Mouse (Mus musculus) midbrain, embryonic 12.5 days (tissue): ENCODE data around the gene Btnl6. TPM values are rescaled to one million over a fixed set of nuclear protein-coding genes. Genes with fewer than 3 reads are reported as not detected.
"Not testable (repeated sequence)": the region's sequence is repeated elsewhere in the genome, so short reads cannot be mapped to it uniquely, and the experiment has no call there.

Experiments used
- ATAC-seq: fragments of 200-750 bp; cut with Nextera tagmentation; 2 replicates; pipeline ENCODE4 v1.8.0; 2017; ENCODE audit warnings: low read depth, moderate TSS enrichment, moderate library complexity; ENCODE audit not compliant: low FRiP score
- H3K27ac ChIP-seq: fragments of 300-500 bp; sonication (generic); replicated peaks from 2 replicates; pipeline ENCODE4 v1.5.1; 2016; ENCODE audit warnings: mild to moderate bottlenecking
- H3K27me3 ChIP-seq: fragments of 300-500 bp; sonication (generic); 2 replicates; pipeline ENCODE4 v1.6.1; 2016; ENCODE audit warnings: mild to moderate bottlenecking
- H3K36me3 ChIP-seq: fragments of 300-500 bp; sonication (generic); 2 replicates; pipeline ENCODE4 v1.6.1; 2016
- H3K4me1 ChIP-seq: fragments of 300-500 bp; sonication (generic); 2 replicates; pipeline ENCODE4 v1.6.1; 2016
- H3K4me2 ChIP-seq: fragments of 300-500 bp; sonication (generic); replicated peaks from 2 replicates; pipeline ENCODE4 v1.6.1; 2016; ENCODE audit warnings: mild to moderate bottlenecking, moderate library complexity
- H3K4me3 ChIP-seq: fragments of 300-500 bp; sonication (generic); 2 replicates; pipeline ENCODE4 v1.5.1; 2016; ENCODE audit warnings: mild to moderate bottlenecking
- H3K9ac ChIP-seq: fragments of 300-500 bp; sonication (generic); replicated peaks from 2 replicates; pipeline ENCODE4 v1.6.1; 2016; ENCODE audit warnings: mild to moderate bottlenecking, moderate library complexity
- H3K9me3 ChIP-seq: fragments of 300-500 bp; sonication (generic); 2 replicates; pipeline ENCODE4 v1.6.1; 2016; ENCODE audit warnings: mild to moderate bottlenecking
- WGBS: fragments of 180-500 bp; shearing (Covaris S2); methylation state at CpG from one replicate; pipeline ENCODE4 v1.1.7; 2016; 5-methylcytosine and 5-hydroxymethylcytosine counted together
- polyA plus RNA-seq: library from polyadenylated mRNA; unstranded; fragments of >200 nt; fragmentation: Nextera tagmentation; extraction: Ambion mirVana; gene quantifications from 2 replicates; pipeline ENCODE4 v1.2.1, GENCODE M21; 2016

The Btnl6 gene
- polyA plus RNA-seq, 1 experiment from 2014 or later = not detected

DNA sequence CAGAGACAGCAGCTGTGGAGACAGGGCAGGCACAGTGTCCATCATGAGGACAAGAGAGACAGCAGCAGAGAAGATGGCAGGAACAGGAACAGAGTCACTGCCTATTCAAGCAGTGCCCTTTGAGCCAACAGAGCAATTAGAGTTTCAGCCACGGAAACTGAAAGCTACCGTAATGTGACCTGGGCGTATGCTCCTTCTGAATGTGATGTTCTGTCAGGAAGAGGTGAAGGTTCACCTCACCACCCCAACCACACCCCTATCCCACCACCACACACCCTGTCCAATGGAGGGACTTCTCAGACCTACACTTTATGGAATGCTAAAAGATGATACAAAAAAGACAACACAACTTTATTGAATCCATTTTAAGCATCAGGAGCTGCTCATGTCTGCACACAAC, 19.8 kb downstream of the Btnl6 start:
- ATAC-seq, H3K36me3 ChIP-seq, H3K27ac ChIP-seq, H3K9ac ChIP-seq, H3K4me3 ChIP-seq, H3K4me2 ChIP-seq, H3K27me3 ChIP-seq, H3K9me3 ChIP-seq, H3K4me1 ChIP-seq: not testable (repeated sequence)
- 84% methylated on average over 3 of the region's 3 CpGs for WGBS

DNA sequence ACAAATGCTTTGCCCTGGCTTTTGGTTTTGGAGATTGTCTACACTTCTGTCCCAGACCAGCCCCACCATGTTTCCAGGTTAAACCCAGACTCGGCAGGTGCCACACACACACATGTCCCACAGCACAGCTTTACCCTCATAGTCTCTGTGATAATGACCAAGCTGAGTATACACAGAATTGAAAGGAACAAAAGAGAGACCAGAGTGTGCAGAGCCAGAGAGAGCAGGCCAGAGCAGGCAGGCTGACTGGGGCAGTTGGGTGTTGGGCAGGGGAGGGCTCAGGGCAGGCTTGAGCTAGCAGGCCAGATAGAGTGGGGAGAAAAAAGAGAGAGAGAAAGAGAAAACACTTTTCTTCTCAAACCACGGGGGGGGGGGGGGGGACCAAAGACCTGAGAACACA, 20.6 kb downstream of the Btnl6 start:
- H3K27me3 ChIP-seq = no peaks in the 10 kb centered on the region

DNA sequence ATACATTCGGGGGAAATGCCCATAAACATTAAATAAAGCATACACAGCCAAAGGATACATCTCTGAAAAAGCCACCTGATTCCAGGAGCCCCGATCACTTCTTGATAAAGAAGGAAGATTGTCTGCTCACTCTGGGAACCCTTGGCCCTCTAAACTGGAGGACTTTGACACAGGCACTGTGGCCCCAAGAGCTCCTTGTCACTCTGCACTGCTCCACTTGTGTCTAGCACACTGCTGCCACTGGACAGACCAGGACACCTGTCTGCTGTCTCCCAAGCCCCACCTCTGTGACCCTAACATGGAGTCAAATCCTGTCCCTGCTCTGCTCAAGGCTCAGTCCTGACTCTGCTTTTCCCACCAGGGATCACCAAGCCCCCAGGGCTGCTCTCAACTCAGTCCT, 22.0 kb downstream of the Btnl6 start:
- not testable (repeated sequence) for H3K9me3 ChIP-seq, H3K27ac ChIP-seq, H3K9ac ChIP-seq, ATAC-seq, H3K4me1 ChIP-seq, H3K36me3 ChIP-seq, H3K4me3 ChIP-seq, H3K4me2 ChIP-seq, H3K27me3 ChIP-seq
- WGBS = 90% methylated on average over 2 of the region's 2 CpGs

More for the DNA sequence above, 20.6 kb downstream of the Btnl6 start:
- Histone ChIP-seq H3K27ac (no peak overlapping the region), H3K4me3 (no peak overlapping the region), H3K4me2 (no peak overlapping the region), H3K9ac (no peak overlapping the region), H3K4me1 (no peaks in the 10 kb centered on the region), H3K36me3 (no peaks in the 10 kb centered on the region), H3K9me3 (no peaks in the 10 kb centered on the region)
- no peak for ATAC-seq
- WGBS = 88% methylated on average over 1 of the region's 2 CpGs

DNA sequence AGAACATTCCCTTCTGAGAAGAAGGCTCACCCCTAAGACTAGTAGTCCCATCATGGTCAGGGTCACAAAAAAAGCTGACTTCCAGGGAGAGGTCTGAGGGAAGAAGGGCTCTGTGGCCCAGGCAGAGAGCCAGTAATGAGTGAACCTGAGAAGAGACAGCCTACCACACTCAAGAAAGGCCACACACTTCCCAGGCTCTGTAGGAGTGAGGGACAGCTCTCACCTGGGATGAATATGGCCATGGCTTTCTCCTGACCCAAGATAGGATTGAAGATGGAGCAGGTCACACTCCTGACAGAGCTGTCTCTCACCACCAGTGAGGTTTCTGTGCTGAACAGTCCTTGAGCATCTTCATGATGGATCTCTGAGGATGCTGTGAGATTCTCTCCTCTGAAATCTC, 24.4 kb downstream of the Btnl6 start:
- H3K9ac ChIP-seq = no peak overlapping the region
- no peaks in the 10 kb centered on the region for H3K9me3 ChIP-seq
- H3K4me3 ChIP-seq = no peak overlapping the region
- H3K27ac ChIP-seq = no peak overlapping the region
- H3K4me2 ChIP-seq = no peak overlapping the region
- no peak for ATAC-seq
- no peaks in the 10 kb centered on the region for H3K4me1 ChIP-seq
- no peaks in the 10 kb centered on the region for H3K36me3 ChIP-seq
- no peaks in the 10 kb centered on the region for H3K27me3 ChIP-seq

DNA sequence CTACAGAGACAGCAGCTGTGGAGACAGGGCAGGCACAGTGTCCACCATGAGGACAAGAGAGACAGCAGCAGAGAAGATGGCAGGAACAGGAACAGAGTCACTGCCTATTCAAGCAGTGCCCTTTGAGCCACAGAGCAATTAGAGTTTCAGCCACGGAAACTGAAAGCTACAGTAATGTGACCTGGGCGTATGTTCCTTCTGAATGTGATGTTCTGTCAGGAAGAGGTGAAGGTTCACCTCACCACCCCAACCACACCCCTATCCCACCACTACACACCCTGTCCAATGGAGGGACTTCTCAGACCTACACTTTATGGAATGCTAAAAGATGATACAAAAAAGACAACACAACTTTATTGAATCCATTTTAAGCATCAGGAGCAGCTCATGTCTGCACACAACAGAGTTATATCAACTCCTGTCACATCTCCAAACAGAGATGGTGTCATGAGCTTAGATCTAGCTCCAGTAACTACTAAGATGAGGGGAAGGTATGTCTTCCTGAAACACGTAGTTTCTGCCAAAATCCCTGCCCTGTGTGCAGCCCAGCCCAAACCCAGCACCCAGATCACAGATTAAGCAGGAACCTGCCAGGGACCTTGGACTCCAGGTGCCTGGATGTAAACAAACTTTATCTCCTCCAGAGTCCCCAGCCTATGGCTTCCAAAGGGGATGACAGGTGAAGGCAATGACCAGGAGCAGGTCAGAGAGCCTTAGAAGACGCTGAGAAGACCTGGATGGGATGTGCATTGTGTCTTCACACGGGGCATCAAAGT, 39.7 kb downstream of the Btnl6 start, which contains the start of gene Btnl4:
Gene Btnl4 (minus strand): TSS at position 81 of the 776 bp plus-strand sequence.
- not testable (repeated sequence) for H3K4me3 ChIP-seq, ATAC-seq, H3K4me1 ChIP-seq, H3K27ac ChIP-seq, H3K9ac ChIP-seq, H3K4me2 ChIP-seq, H3K9me3 ChIP-seq, H3K36me3 ChIP-seq, H3K27me3 ChIP-seq
- WGBS = 87% methylated on average over 5 of the region's 5 CpGs

DNA sequence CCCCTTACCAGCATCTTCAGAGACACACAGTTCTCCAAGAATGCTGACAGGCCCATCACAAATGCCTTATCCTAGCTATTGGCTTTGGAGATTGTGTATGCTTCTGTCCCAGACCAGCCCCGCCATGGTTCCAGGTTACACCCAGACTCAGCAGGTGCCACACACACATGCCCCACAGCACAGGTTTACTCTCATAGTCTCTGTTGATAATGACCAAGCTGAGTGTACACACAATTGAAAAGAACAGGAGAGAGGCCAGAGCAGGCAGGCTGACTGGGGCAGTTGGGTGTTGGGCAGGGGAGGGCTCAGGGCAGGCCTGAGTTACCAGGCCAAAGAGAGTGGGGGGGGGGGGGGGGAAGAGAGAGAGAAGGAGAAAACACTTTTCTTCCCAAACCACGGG, 40.7 kb downstream of the Btnl6 start:
- Histone ChIP-seq H3K27ac (no peak overlapping the region), H3K9ac (no peak overlapping the region), H3K9me3 (no peaks in the 10 kb centered on the region), H3K36me3 (no peaks in the 10 kb centered on the region), H3K4me3 (no peak overlapping the region), H3K27me3 (no peaks in the 10 kb centered on the region), H3K4me2 (no peak overlapping the region), H3K4me1 (no peaks in the 10 kb centered on the region)
- ATAC-seq = no peak
- WGBS = 81% methylated on average over 1 of the region's 2 CpGs

DNA sequence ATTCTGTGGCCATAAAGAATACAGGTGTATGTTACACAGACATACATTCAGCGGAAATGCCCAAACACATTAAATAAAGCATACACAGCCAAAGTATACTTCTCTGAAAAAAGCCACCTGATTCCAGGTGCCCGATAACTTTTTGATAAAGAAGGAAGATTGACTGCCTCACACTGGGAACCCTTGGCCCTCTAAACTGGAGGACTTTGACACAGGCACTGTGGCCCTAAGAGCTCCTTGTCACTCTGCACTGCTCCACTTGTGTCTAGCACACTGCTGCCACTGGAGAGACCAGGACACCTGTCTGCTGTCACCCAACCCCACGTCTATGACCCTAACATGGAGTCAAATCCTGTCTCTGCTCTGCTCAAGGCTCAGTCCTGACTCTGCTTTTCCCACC, 42.1 kb downstream of the Btnl6 start:
- H3K36me3 ChIP-seq = no peaks in the 10 kb centered on the region
- H3K9ac ChIP-seq = no peak overlapping the region
- H3K9me3 ChIP-seq = no peaks in the 10 kb centered on the region
- H3K27ac ChIP-seq = no peak overlapping the region
- H3K4me2 ChIP-seq = no peak overlapping the region
- no peak overlapping the region for H3K4me3 ChIP-seq
- WGBS = 81% methylated on average over 3 of the region's 3 CpGs
- H3K4me1 ChIP-seq = no peaks in the 10 kb centered on the region
- no peak for ATAC-seq
- no peaks in the 10 kb centered on the region for H3K27me3 ChIP-seq

DNA sequence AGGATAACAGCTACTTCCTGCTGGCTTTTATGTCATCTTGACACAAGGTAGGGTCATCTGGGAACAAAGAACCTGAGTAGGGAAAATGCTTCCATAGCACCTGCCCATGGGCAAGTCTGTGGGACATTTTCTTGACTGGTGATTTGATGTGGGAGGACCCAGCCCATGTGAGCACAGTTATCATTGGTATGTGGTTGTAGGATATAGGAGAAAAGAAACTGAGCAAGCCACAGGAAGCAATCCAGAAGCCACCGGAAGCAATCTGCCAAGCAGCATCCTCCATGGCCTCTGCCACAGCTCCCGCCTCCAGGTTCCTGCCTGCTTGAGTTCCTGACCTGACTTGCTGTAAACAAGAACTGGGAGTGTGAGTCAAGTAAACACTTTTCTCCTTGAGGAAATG, 46.7 kb downstream of the Btnl6 start:
- 87% methylated on average over 2 of the region's 2 CpGs for WGBS
- Histone ChIP-seq H3K9ac (no peak overlapping the region), H3K9me3 (no peaks in the 10 kb centered on the region), H3K4me2 (no peak overlapping the region), H3K4me3 (no peak overlapping the region), H3K36me3 (no peaks in the 10 kb centered on the region), H3K27me3 (no peaks in the 10 kb centered on the region), H3K4me1 (no peaks in the 10 kb centered on the region), H3K27ac (no peak overlapping the region)
- ATAC-seq = no peak

DNA sequence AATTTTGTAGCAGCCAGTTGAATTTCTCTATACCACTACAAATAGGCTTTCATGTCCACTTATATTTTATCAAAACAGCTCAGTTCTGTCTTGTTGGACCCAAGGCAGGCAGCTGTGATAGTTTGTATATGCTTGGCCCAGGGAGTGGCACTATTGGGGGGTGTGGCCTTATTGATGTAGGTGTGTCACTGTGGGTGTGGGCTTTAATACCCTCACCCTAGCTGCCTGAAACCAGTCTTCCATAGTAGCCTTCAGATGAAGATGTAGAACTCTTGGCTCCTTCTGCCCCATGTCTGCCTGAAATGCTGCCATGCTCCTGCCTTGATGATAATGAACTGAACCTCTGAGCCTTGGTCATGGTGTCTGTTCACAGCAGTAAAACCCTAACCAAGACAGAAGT, 51.2 kb downstream of the Btnl6 start:
- ATAC-seq, H3K36me3 ChIP-seq, H3K9ac ChIP-seq, H3K27me3 ChIP-seq, H3K27ac ChIP-seq, H3K4me1 ChIP-seq, H3K4me3 ChIP-seq, H3K4me2 ChIP-seq, H3K9me3 ChIP-seq: not testable (repeated sequence)

DNA sequence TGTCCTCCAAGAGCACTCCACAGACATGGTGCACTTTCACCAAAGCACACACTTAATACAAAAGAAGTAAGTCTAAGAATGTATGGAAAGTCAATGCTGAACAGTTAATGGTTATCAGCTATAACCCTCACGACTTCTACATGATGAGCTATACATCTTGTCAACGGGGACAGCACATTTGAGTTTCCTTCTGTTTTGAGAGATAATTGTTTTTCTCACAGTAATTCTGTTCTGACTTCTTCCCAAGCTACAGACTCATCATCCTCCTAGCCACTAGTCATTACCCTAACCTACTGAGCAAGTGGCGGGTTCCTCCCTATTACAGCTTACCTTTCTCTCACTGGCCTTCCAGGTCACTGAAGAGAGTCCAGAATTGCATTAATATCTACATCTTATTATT, 57.9 kb downstream of the Btnl6 start:
- H3K9me3 ChIP-seq = no peaks in the 10 kb centered on the region
- WGBS = 81% methylated on average over 3 of the region's 3 CpGs
- no peak for ATAC-seq
- no peak overlapping the region for H3K4me3 ChIP-seq
- H3K27me3 ChIP-seq = no peaks in the 10 kb centered on the region
- H3K9ac ChIP-seq = no peak overlapping the region
- no peak overlapping the region for H3K4me2 ChIP-seq
- no peaks in the 10 kb centered on the region for H3K36me3 ChIP-seq
- H3K4me1 ChIP-seq = no peaks in the 10 kb centered on the region
- H3K27ac ChIP-seq = no peak overlapping the region

Other genes with a start within 250 kb of the Btnl6 start
- 0.37 TPM in 1 of 2 replicates, not detected in the other for gene H2-Aa, start 229.5 kb downstream of the Btnl6 start, polyA plus RNA-seq
- 1.7 and 2.0 TPM in 2 replicates for gene H2-Eb1, start 211.5 kb downstream of the Btnl6 start, polyA plus RNA-seq
- 0.10 TPM in 1 of 2 replicates, not detected in the other for gene H2-Eb2, start 191.7 kb downstream of the Btnl6 start, polyA plus RNA-seq
- gene Btnl2, start 162.5 kb downstream of the Btnl6 start, polyA plus RNA-seq = 0.06 TPM in 1 of 2 replicates, not detected in the other
- not detected in 2 replicates for gene Btnl1, start 140.2 kb downstream of the Btnl6 start, polyA plus RNA-seq
- gene BC051142, start 118.5 kb downstream of the Btnl6 start, polyA plus RNA-seq = 3.9 and 4.2 TPM in 2 replicates
- gene Btnl4, start 40.0 kb downstream of the Btnl6 start, polyA plus RNA-seq = not detected in 2 replicates
- gene Notch4, start 46.9 kb upstream of the Btnl6 start, polyA plus RNA-seq = 11.7 and 13.6 TPM in 2 replicates
- 2.9 and 3.3 TPM in 2 replicates for gene Gpsm3, start 72.5 kb upstream of the Btnl6 start, polyA plus RNA-seq
- gene Pbx2, start 73.9 kb upstream of the Btnl6 start, polyA plus RNA-seq = 20.8 and 22.5 TPM in 2 replicates
- 2.2 and 2.3 TPM in 2 replicates for gene Ager, start 80.5 kb upstream of the Btnl6 start, polyA plus RNA-seq
- 240 and 243 TPM in 2 replicates for gene Rnf5, start 86.3 kb upstream of the Btnl6 start, polyA plus RNA-seq
- gene Agpat1, start 86.9 kb upstream of the Btnl6 start, polyA plus RNA-seq = 82.8 and 86.2 TPM in 2 replicates
- 4.5 and 6.0 TPM in 2 replicates for gene Egfl8, start 98.6 kb upstream of the Btnl6 start, polyA plus RNA-seq
- gene Ppt2, start 111.2 kb upstream of the Btnl6 start, polyA plus RNA-seq = 21.3 and 23.8 TPM in 2 replicates
- 3.9 and 4.2 TPM in 2 replicates for gene Prrt1, start 112.2 kb upstream of the Btnl6 start, polyA plus RNA-seq
- 16.4 and 18.1 TPM in 2 replicates for gene Fkbpl, start 127.4 kb upstream of the Btnl6 start, polyA plus RNA-seq
- gene Atf6b, start 129.8 kb upstream of the Btnl6 start, polyA plus RNA-seq = 116 and 121 TPM in 2 replicates
- 0.04 and 0.05 TPM in 2 replicates for gene Tnxb, start 153.2 kb upstream of the Btnl6 start, polyA plus RNA-seq
- 0.05 and 0.11 TPM in 2 replicates for gene C4b, start 226.5 kb upstream of the Btnl6 start, polyA plus RNA-seq